Mouse (Mus musculus): ENCODE measurements around the gene Sms. TPM values are rescaled to one million over a fixed set of nuclear protein-coding genes. Genes with fewer than 3 reads are reported as not detected.

The Sms gene
- total and polyA plus RNA-seq, 3 experiments, result 90.4 to 258 (median 180) TPM

DNA sequence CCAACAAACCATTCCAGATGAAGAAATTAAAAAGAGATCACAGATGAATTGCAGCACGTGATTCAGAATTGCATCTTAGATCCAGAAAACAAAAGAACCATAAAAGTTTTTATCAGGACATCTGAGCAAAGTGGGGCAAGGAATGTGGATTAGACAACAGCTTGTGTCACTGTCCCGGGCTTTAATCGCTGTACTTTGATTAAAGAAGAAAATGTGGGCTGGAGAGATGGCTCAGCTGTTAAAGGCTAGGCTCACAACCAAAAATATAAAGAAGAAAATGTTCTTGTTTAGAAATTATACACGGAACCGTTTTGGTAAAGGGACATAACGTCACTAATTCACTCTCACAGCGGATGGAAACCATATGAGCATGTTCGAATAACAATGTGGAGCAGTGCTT is 7.9 kb upstream of the Sms start:
- Histone ChIP-seq H3K4me3 (replicated peaks in 1 of 3; ENCODE audit: low read depth in 2 of 3, low read length in 2 of 3, poor library complexity in 1 of 3) (no peak overlapping the region), H3K36me3 (replicated peaks in 1 of 2; ENCODE audit: control insufficient read depth in 1 of 2, insufficient read depth in 1 of 2, low read length in 1 of 2) (no peaks in the 10 kb centered on the region), H3K9me3 (replicated peaks; ENCODE audit: low read length) (no peaks in the 10 kb centered on the region), H3K27me3 (replicated peaks) (no peaks in the 10 kb centered on the region), H3K4me1 (ENCODE audit: control insufficient read depth in 1 of 2, insufficient read depth in 2 of 2) (no peaks in the 10 kb centered on the region), H3K9ac (ENCODE audit: insufficient read depth, low read depth) (no peak overlapping the region), H3K27ac (ENCODE audit: insufficient read depth, low read depth) (no peak overlapping the region), H3K79me2 (replicated peaks; ENCODE audit: control insufficient read depth, extremely low read depth, insufficient read depth, poor library complexity, severe bottlenecking) (no peaks in the 10 kb centered on the region), H3K4me2 (ENCODE audit: insufficient read depth, low read depth, poor library complexity, severe bottlenecking) (no peak overlapping the region)
- TF ChIP-seq ZC3H11A (IDR thresholded peaks at IDR 0.05; ENCODE audit: low read depth, low read length), result no peak
- no peak for TF ChIP-seq MEF2A (IDR thresholded peaks at IDR 0.05; ENCODE audit: borderline replicate concordance, low read depth, low read length)
- TF ChIP-seq MAZ (IDR thresholded peaks at IDR 0.05; ENCODE audit: low read depth, low read length), result no peak
- DNase-seq (ENCODE audit: extremely low read depth), result no peak
- dilution Hi-C loops (cut with MboI; ENCODE audit: extremely low pct_ligation_motif_present, extremely low pct_unique_long_range_greater_than_20kb, low sequenced_read_pairs) (no loop called here), in situ Hi-C loops (cut with MboI; ENCODE audit: low pct_ligation_motif_present, low pct_unique_long_range_greater_than_20kb, low sequenced_read_pairs) (no loop called here)

DNA sequence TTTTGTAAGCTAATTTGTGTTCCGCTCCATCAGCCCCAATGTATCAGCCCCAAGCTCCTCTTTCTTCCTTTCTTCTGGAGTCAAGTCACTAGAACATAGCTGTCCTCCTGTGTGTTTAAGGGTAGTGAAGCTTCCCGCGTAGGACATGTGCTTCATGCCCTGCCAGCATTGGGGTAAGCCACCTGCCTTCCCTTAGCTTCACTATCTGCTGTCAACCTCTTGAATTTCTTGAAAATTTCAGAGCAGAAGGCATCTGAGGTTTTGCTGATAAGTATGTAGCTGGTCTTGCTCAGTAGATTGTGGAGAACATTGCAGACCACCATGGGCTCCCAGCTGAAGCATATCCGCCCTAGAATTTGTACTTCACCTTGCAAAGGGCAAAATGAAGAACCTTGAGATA is 1.1 kb upstream of the Sms start:
- in situ Hi-C loops (cut with MboI; ENCODE audit: low pct_ligation_motif_present, low pct_unique_long_range_greater_than_20kb, low sequenced_read_pairs) (no loop called here), dilution Hi-C loops (cut with MboI; ENCODE audit: extremely low pct_ligation_motif_present, extremely low pct_unique_long_range_greater_than_20kb, low sequenced_read_pairs) (no loop called here)
- TF ChIP-seq ZC3H11A (IDR thresholded peaks at IDR 0.05; ENCODE audit: low read depth, low read length) (no peak), JUN (IDR thresholded peaks at IDR 0.05; ENCODE audit: insufficient read depth, low read depth, low read length) (no peak), GABPA (IDR thresholded peaks at IDR 0.05; ENCODE audit: insufficient replicate concordance, low read depth, low read length) (no peak), TBP (conservative IDR thresholded peaks at IDR 0.05; ENCODE audit: low read depth, low read length) (no peak), ZMIZ1 (IDR thresholded peaks at IDR 0.05; ENCODE audit: low read depth, low read length) (no peak), ZNF384 (IDR thresholded peaks at IDR 0.05; ENCODE audit: low read depth, low read length) (no peak), HCFC1 (IDR thresholded peaks at IDR 0.05; ENCODE audit: low read depth, low read length) (no peak), E2F4 (IDR thresholded peaks at IDR 0.05; ENCODE audit: insufficient replicate concordance, low read depth, low read length) (no peak), MEF2A (IDR thresholded peaks at IDR 0.05; ENCODE audit: borderline replicate concordance, low read depth, low read length) (no peak), KAT2A (IDR thresholded peaks at IDR 0.05; ENCODE audit: insufficient replicate concordance, low read length) (no peak), USF2 (conservative IDR thresholded peaks at IDR 0.05; ENCODE audit: low read depth, low read length) (no peak)
- no peak for DNase-seq (ENCODE audit: extremely low read depth)
- H3K4me2 ChIP-seq (ENCODE audit: insufficient read depth, low read depth, poor library complexity, severe bottlenecking), result no peak overlapping the region
- H3K4me1 ChIP-seq (ENCODE audit: control insufficient read depth in 1 of 2, insufficient read depth in 2 of 2), result peaks cover 0 to 8% of the 10 kb centered on the region in 2 experiments; a peak in 2 of 4 replicates
- no peak overlapping the region for H3K27ac ChIP-seq (ENCODE audit: insufficient read depth, low read depth)
- H3K27me3 ChIP-seq (replicated peaks), result no peaks in the 10 kb centered on the region
- no peaks in the 10 kb centered on the region for H3K36me3 ChIP-seq (replicated peaks in 1 of 2; ENCODE audit: control insufficient read depth in 1 of 2, insufficient read depth in 1 of 2, low read length in 1 of 2)
- no peaks in the 10 kb centered on the region for H3K9me3 ChIP-seq (replicated peaks; ENCODE audit: low read length)
- H3K9ac ChIP-seq (ENCODE audit: insufficient read depth, low read depth), result no peak overlapping the region
- H3K79me2 ChIP-seq (replicated peaks; ENCODE audit: control insufficient read depth, extremely low read depth, insufficient read depth, poor library complexity, severe bottlenecking), result peaks cover 29% of the 10 kb centered on the region
- no peak overlapping the region for H3K4me3 ChIP-seq (replicated peaks in 1 of 3; ENCODE audit: low read depth in 2 of 3, low read length in 2 of 3, poor library complexity in 1 of 3)
